Mouse (Mus musculus): ENCODE results near the gene Gm614. TPM values are rescaled to one million over a fixed set of nuclear protein-coding genes. Genes with fewer than 3 reads are reported as not detected.
A peak's percentile ranks its signal among the peaks of the same experiment; 100 is the strongest.

Gene Gm614
- total and polyA plus RNA-seq, 2 experiments from 2014 or later = not detected

DNA sequence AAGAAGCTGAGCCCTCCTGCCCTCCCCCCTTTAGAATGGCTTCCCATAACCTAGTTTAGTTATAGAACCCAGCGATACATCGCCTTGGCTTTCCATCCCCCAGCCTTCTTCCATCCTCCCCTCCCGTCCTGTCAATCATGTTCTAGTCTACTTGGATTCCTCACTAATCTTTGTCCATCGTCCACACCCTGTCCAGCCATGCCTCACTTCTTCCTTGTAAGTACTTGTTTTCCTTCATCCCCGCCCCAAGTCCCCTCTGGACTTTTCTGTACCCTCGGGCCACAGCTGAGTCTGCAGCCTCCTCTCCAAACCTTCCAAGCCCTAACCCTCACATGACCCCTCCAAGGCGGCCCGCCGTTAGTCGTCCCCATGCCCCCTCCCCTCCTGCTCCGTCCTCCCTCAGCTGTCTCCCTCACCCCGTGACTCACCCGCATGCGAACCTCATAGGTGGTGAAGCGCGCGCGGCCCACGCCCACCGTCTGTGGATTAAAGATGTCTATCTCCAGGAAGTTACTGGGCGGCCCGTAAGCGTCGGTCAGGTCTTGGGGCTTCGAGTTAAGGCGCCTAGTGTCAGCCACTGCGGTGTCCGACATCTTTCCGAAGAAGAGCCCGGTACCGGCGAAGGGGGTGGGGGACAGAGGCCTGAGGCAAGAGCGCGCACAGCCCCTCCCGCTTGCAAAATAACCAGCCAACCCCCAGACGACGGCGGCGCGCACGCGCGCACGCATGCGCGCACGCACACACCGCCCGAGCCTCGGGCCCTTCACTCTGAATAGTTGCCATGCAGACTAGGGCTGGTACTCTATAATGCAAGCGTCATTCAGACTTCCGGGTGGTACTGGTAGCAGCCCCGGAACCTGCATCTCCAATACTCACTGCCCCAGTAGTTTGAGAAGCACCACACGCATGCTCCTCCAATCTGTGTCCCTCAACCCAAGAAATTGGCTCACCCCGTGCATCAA, 41.7 kb downstream of the Gm614 start, which contains the start of gene Snx12:
Snx12 (minus strand) TSS at position 730 of the 962 bp plus-strand sequence.
- peak within 1 kb of the TSS; percentile 58 for H3K4me2 ChIP-seq (ENCODE audit: low read depth, low read length)
- H3K4me3 ChIP-seq (ENCODE audit: low read length) = peak within 1 kb of the TSS; percentile 53
- 28% methylated on average over 55 of the region's 55 CpGs for WGBS
- H3K27ac ChIP-seq = peak within 1 kb of the TSS; percentile 72
- no peaks in the 10 kb centered on the region for H3K9me3 ChIP-seq (ENCODE audit: low read length)
- peak within 1 kb of the TSS; percentile 40 for H3K9ac ChIP-seq (replicated peaks; ENCODE audit: low read length)
- H3K36me3 ChIP-seq (ENCODE audit: insufficient read depth, low read length) = no peaks in the 10 kb centered on the region
- DNase-seq (ENCODE audit: low spot score) (peak; percentile 93), ATAC-seq (peak; percentile 99)
- no peak for TF ChIP-seq CTCF (IDR thresholded peaks at IDR 0.05; ENCODE audit: low read depth)
- no peaks in the 10 kb centered on the region for H3K27me3 ChIP-seq (ENCODE audit: insufficient read depth, low read length)
- H3K4me1 ChIP-seq (ENCODE audit: insufficient read depth, low read length) = no peaks in the 10 kb centered on the region

Other genes with a start within 250 kb of the Gm614 start
- gene Tex11, start 204.3 kb downstream of the Gm614 start, total RNA-seq (2014; rRNA removed) = not detected in 2 replicates
- 0.09 TPM in 1 of 2 replicates, not detected in the other for gene Tex11, start 204.3 kb downstream of the Gm614 start, polyA plus RNA-seq (2015; fragmentation: Nextera tagmentation; extraction: Ambion mirVana)
- 16.6 and 24.8 TPM in 2 replicates for gene Slc7a3, start 178.0 kb downstream of the Gm614 start, total RNA-seq (2014; rRNA removed)
- gene Slc7a3, start 178.0 kb downstream of the Gm614 start, polyA plus RNA-seq (2015; fragmentation: Nextera tagmentation; extraction: Ambion mirVana) = 19.7 and 20.1 TPM in 2 replicates
- gene Snx12, start 41.4 kb downstream of the Gm614 start, total RNA-seq (2014; rRNA removed) = 38.0 and 42.6 TPM in 2 replicates
- gene Snx12, start 41.4 kb downstream of the Gm614 start, polyA plus RNA-seq (2015; fragmentation: Nextera tagmentation; extraction: Ambion mirVana) = 32.0 and 37.3 TPM in 2 replicates
- gene Foxo4, start 9.5 kb downstream of the Gm614 start, total RNA-seq (2014; rRNA removed) = 16.9 and 21.4 TPM in 2 replicates
- gene Foxo4, start 9.5 kb downstream of the Gm614 start, polyA plus RNA-seq (2015; fragmentation: Nextera tagmentation; extraction: Ambion mirVana) = 0.63 and 0.93 TPM in 2 replicates
- 1.7 and 2.7 TPM in 2 replicates for gene Il2rg, start 4.3 kb upstream of the Gm614 start, total RNA-seq (2014; rRNA removed)
- gene Il2rg, start 4.3 kb upstream of the Gm614 start, polyA plus RNA-seq (2015; fragmentation: Nextera tagmentation; extraction: Ambion mirVana) = 5.1 and 5.8 TPM in 2 replicates
- not detected in 2 replicates for gene Gm20489, start 5.0 kb upstream of the Gm614 start, total RNA-seq (2014; rRNA removed)
- not detected in 2 replicates for gene Gm20489, start 5.0 kb upstream of the Gm614 start, polyA plus RNA-seq (2015; fragmentation: Nextera tagmentation; extraction: Ambion mirVana)
- gene Med12, start 10.0 kb upstream of the Gm614 start, total RNA-seq (2014; rRNA removed) = 50.0 and 64.9 TPM in 2 replicates
- 19.0 TPM in 2 replicates for gene Med12, start 10.0 kb upstream of the Gm614 start, polyA plus RNA-seq (2015; fragmentation: Nextera tagmentation; extraction: Ambion mirVana)
- gene Nlgn3, start 35.2 kb upstream of the Gm614 start, total RNA-seq (2014; rRNA removed) = 152 and 171 TPM in 2 replicates
- gene Nlgn3, start 35.2 kb upstream of the Gm614 start, polyA plus RNA-seq (2015; fragmentation: Nextera tagmentation; extraction: Ambion mirVana) = 59.7 and 70.1 TPM in 2 replicates
- gene Gjb1, start 112.4 kb upstream of the Gm614 start, total RNA-seq (2014; rRNA removed) = 0.68 and 4.0 TPM in 2 replicates
- 2.0 and 2.5 TPM in 2 replicates for gene Gjb1, start 112.4 kb upstream of the Gm614 start, polyA plus RNA-seq (2015; fragmentation: Nextera tagmentation; extraction: Ambion mirVana)
- gene Zmym3, start 156.9 kb upstream of the Gm614 start, total RNA-seq (2014; rRNA removed) = 169 and 208 TPM in 2 replicates
- gene Zmym3, start 156.9 kb upstream of the Gm614 start, polyA plus RNA-seq (2015; fragmentation: Nextera tagmentation; extraction: Ambion mirVana) = 91.9 and 93.3 TPM in 2 replicates
- 201 and 220 TPM in 2 replicates for gene Nono, start 165.3 kb upstream of the Gm614 start, total RNA-seq (2014; rRNA removed)
- gene Nono, start 165.3 kb upstream of the Gm614 start, polyA plus RNA-seq (2015; fragmentation: Nextera tagmentation; extraction: Ambion mirVana) = 187 and 189 TPM in 2 replicates
- 1.6 and 4.9 TPM in 2 replicates for gene Itgb1bp2, start 185.1 kb upstream of the Gm614 start, total RNA-seq (2014; rRNA removed)
- 0.58 and 1.1 TPM in 2 replicates for gene Itgb1bp2, start 185.1 kb upstream of the Gm614 start, polyA plus RNA-seq (2015; fragmentation: Nextera tagmentation; extraction: Ambion mirVana)

Measured in hindbrain, postnatal 0 days (tissue).